Comparison of ENCODE assay signal across 10 mouse cellular contexts in genomic region chr19:24622309-24622708, GRCm38 (mm10). TPM values are rescaled to one million over a fixed set of nuclear protein-coding genes. Genes with fewer than 3 reads are reported as not detected.
DNase-seq lines count a peak whose midpoint lies in the region; ATAC-seq lines count a peak whose summit lies in the region.
"Had no signal": no experiment of that assay in that cellular context is flagged by ENCODE, and none has a peak within 500 bp of the region (broad histone marks: within the 10 kb centered on the region; RNA-seq: fewer than 3 reads in every experiment).

No protein-coding gene starts in this region.

- no peak overlapping the region for H3K4me3 ChIP-seq in hindbrain, embryonic 11.5 days (ENCODE audit: low read depth, low read length)
- H3K4me3 ChIP-seq in hindbrain, embryonic 16.5 days (ENCODE audit: low read length) = no peak overlapping the region
- H3K4me3 ChIP-seq in midbrain, embryonic 11.5 days (ENCODE audit: low read depth, low read length) = no peak overlapping the region
- H3K4me3 ChIP-seq in midbrain, embryonic 16.5 days (ENCODE audit: low read depth, low read length) = no peak overlapping the region
- H3K4me3 ChIP-seq in neural tube, embryonic 13.5 days = no peak overlapping the region
- no peak overlapping the region for H3K4me3 ChIP-seq in neural tube, embryonic 15.5 days (replicated peaks)
- H3K4me3 ChIP-seq: embryonic facial prominence, embryonic 10.5 days; heart, embryonic 13.5 days; hindbrain, embryonic 12.5 days had no signal

- H3K9me3 ChIP-seq in hindbrain, embryonic 11.5 days (ENCODE audit: control insufficient read depth, low read length) = no peaks in the 10 kb centered on the region
- no peaks in the 10 kb centered on the region for H3K9me3 ChIP-seq in hindbrain, embryonic 16.5 days (ENCODE audit: control insufficient read depth, low read length)
- no peaks in the 10 kb centered on the region for H3K9me3 ChIP-seq in midbrain, embryonic 11.5 days (ENCODE audit: control insufficient read depth, low read length)
- H3K9me3 ChIP-seq in midbrain, embryonic 16.5 days (replicated peaks; ENCODE audit: control insufficient read depth, low read length, poor library complexity, severe bottlenecking) = no peaks in the 10 kb centered on the region
- H3K9me3 ChIP-seq in neural tube, embryonic 13.5 days = no peaks in the 10 kb centered on the region
- H3K9me3 ChIP-seq in neural tube, embryonic 15.5 days (replicated peaks) = no peaks in the 10 kb centered on the region
- H3K9me3 ChIP-seq: embryonic facial prominence, embryonic 10.5 days; heart, embryonic 13.5 days; hindbrain, embryonic 12.5 days had no signal

- no peaks in the 10 kb centered on the region for H3K4me1 ChIP-seq in hindbrain, embryonic 11.5 days (replicated peaks; ENCODE audit: control insufficient read depth, insufficient read depth, low read length)
- H3K4me1 ChIP-seq in hindbrain, embryonic 16.5 days (ENCODE audit: control insufficient read depth, insufficient read depth, low read depth, low read length) = no peaks in the 10 kb centered on the region
- no peaks in the 10 kb centered on the region for H3K4me1 ChIP-seq in midbrain, embryonic 11.5 days (ENCODE audit: control insufficient read depth, insufficient read depth, low read length)
- H3K4me1 ChIP-seq in midbrain, embryonic 16.5 days (ENCODE audit: control insufficient read depth, insufficient read depth, low read length) = no peaks in the 10 kb centered on the region
- no peaks in the 10 kb centered on the region for H3K4me1 ChIP-seq in neural tube, embryonic 13.5 days (replicated peaks)
- H3K4me1 ChIP-seq in neural tube, embryonic 15.5 days = no peaks in the 10 kb centered on the region
- H3K4me1 ChIP-seq: embryonic facial prominence, embryonic 10.5 days; heart, embryonic 13.5 days; hindbrain, embryonic 12.5 days had no signal

- 72% methylated on average over 4 of the region's 4 CpGs for WGBS in hindbrain, embryonic 11.5 days
- 76% methylated on average over 4 of the region's 4 CpGs for WGBS in hindbrain, embryonic 16.5 days
- 70% methylated on average over 4 of the region's 4 CpGs for WGBS in midbrain, embryonic 11.5 days
- WGBS in midbrain, embryonic 16.5 days = 72% methylated on average over 4 of the region's 4 CpGs
- WGBS in neural tube, embryonic 13.5 days = 78% methylated on average over 4 of the region's 4 CpGs
- 69% methylated on average over 4 of the region's 4 CpGs for WGBS in neural tube, embryonic 15.5 days

- no peak overlapping the region for H3K9ac ChIP-seq in hindbrain, embryonic 11.5 days (ENCODE audit: low read depth, low read length)
- H3K9ac ChIP-seq in hindbrain, embryonic 16.5 days (ENCODE audit: low read depth, low read length) = no peak overlapping the region
- no peak overlapping the region for H3K9ac ChIP-seq in midbrain, embryonic 11.5 days (ENCODE audit: low read length)
- no peak overlapping the region for H3K9ac ChIP-seq in midbrain, embryonic 16.5 days (ENCODE audit: low read depth, low read length)
- H3K9ac ChIP-seq in neural tube, embryonic 13.5 days = no peak overlapping the region
- H3K9ac ChIP-seq in neural tube, embryonic 15.5 days (replicated peaks) = no peak overlapping the region
- H3K9ac ChIP-seq: forebrain, postnatal 0 days; heart, embryonic 13.5 days; hindbrain, embryonic 12.5 days had no signal

- H3K36me3 ChIP-seq in hindbrain, embryonic 11.5 days (ENCODE audit: control insufficient read depth, insufficient read depth, low read length) = no peaks in the 10 kb centered on the region
- H3K36me3 ChIP-seq in hindbrain, embryonic 16.5 days (ENCODE audit: control insufficient read depth, insufficient read depth, low read length) = no peaks in the 10 kb centered on the region
- no peaks in the 10 kb centered on the region for H3K36me3 ChIP-seq in midbrain, embryonic 11.5 days (ENCODE audit: control insufficient read depth, insufficient read depth, low read length)
- H3K36me3 ChIP-seq in midbrain, embryonic 16.5 days (ENCODE audit: control insufficient read depth, insufficient read depth, low read length) = no peaks in the 10 kb centered on the region
- no peaks in the 10 kb centered on the region for H3K36me3 ChIP-seq in neural tube, embryonic 13.5 days
- H3K36me3 ChIP-seq in neural tube, embryonic 15.5 days = no peaks in the 10 kb centered on the region
- H3K36me3 ChIP-seq: embryonic facial prominence, embryonic 10.5 days; heart, embryonic 13.5 days; hindbrain, embryonic 12.5 days had no signal

- peak; percentile 16 for DNase-seq in hindbrain, embryonic 11.5 days (ENCODE audit: low spot score)
- DNase-seq in midbrain, embryonic 11.5 days (ENCODE audit: low spot score, missing footprints) = peak; percentile 82

- no peak for ATAC-seq in hindbrain, embryonic 11.5 days (ENCODE audit: low FRiP score)
- ATAC-seq in hindbrain, embryonic 16.5 days = no peak
- no peak for ATAC-seq in midbrain, embryonic 11.5 days (ENCODE audit: low FRiP score)
- ATAC-seq in midbrain, embryonic 16.5 days = no peak
- ATAC-seq in neural tube, embryonic 13.5 days (ENCODE audit: low read depth) = peak; percentile 63; the same call in 1 of the 2 replicates
- ATAC-seq in neural tube, embryonic 15.5 days (ENCODE audit: low FRiP score) = no peak

- no peak overlapping the region for H3K4me2 ChIP-seq in hindbrain, embryonic 11.5 days (replicated peaks; ENCODE audit: low read depth, low read length)
- no peak overlapping the region for H3K4me2 ChIP-seq in hindbrain, embryonic 16.5 days (ENCODE audit: low read length)
- H3K4me2 ChIP-seq in midbrain, embryonic 11.5 days = no peak overlapping the region
- H3K4me2 ChIP-seq in midbrain, embryonic 16.5 days (ENCODE audit: low read length) = no peak overlapping the region
- H3K4me2 ChIP-seq in neural tube, embryonic 13.5 days = no peak overlapping the region
- no peak overlapping the region for H3K4me2 ChIP-seq in neural tube, embryonic 15.5 days
- H3K4me2 ChIP-seq: heart, embryonic 13.5 days; hindbrain, embryonic 12.5 days had no signal

- no peak overlapping the region for H3K27ac ChIP-seq in hindbrain, embryonic 11.5 days (ENCODE audit: low read depth, low read length)
- H3K27ac ChIP-seq in hindbrain, embryonic 16.5 days (ENCODE audit: low read depth, low read length) = no peak overlapping the region
- H3K27ac ChIP-seq in midbrain, embryonic 11.5 days (ENCODE audit: low read depth, low read length) = no peak overlapping the region
- no peak overlapping the region for H3K27ac ChIP-seq in midbrain, embryonic 16.5 days (ENCODE audit: low read length)
- no peak overlapping the region for H3K27ac ChIP-seq in neural tube, embryonic 13.5 days (replicated peaks)
- H3K27ac ChIP-seq in neural tube, embryonic 15.5 days (replicated peaks) = no peak overlapping the region
- H3K27ac ChIP-seq: embryonic facial prominence, embryonic 10.5 days; heart, embryonic 13.5 days; hindbrain, embryonic 12.5 days had no signal

- H3K27me3 ChIP-seq in hindbrain, embryonic 11.5 days (ENCODE audit: control insufficient read depth, insufficient read depth, low read length) = no peaks in the 10 kb centered on the region
- H3K27me3 ChIP-seq in hindbrain, embryonic 16.5 days (replicated peaks; ENCODE audit: control insufficient read depth, insufficient read depth, low read length) = no peaks in the 10 kb centered on the region
- no peaks in the 10 kb centered on the region for H3K27me3 ChIP-seq in midbrain, embryonic 11.5 days (ENCODE audit: control insufficient read depth, insufficient read depth, low read length)
- no peaks in the 10 kb centered on the region for H3K27me3 ChIP-seq in midbrain, embryonic 16.5 days (ENCODE audit: control insufficient read depth, insufficient read depth, low read depth, low read length)
- H3K27me3 ChIP-seq in neural tube, embryonic 13.5 days = no peaks in the 10 kb centered on the region
- H3K27me3 ChIP-seq in neural tube, embryonic 15.5 days (replicated peaks) = no peaks in the 10 kb centered on the region
- H3K27me3 ChIP-seq: heart, embryonic 13.5 days; hindbrain, embryonic 12.5 days had no signal

RNA-seq across cellular contexts. Expression of gene Tmem252, which starts 51.5 kb away (rescaled TPM):
- 0.57 and 0.88 TPM in 2 replicates for polyA plus RNA-seq in hindbrain, embryonic 11.5 days (2014; fragmentation: Nextera tagmentation; extraction: Ambion mirVana)
- polyA plus RNA-seq in hindbrain, embryonic 16.5 days (2015; fragmentation: Nextera tagmentation; extraction: Ambion mirVana) = 2.1 and 2.4 TPM in 2 replicates
- polyA plus RNA-seq in midbrain, embryonic 11.5 days (2014; fragmentation: Nextera tagmentation; extraction: Ambion mirVana) = 0.29 and 0.58 TPM in 2 replicates
- 1.3 and 1.4 TPM in 2 replicates for polyA plus RNA-seq in midbrain, embryonic 16.5 days (2015; fragmentation: Nextera tagmentation; extraction: Ambion mirVana)
- 1.5 and 2.2 TPM in 2 replicates for polyA plus RNA-seq in neural tube, embryonic 13.5 days (2015; fragmentation: Nextera tagmentation; extraction: Ambion mirVana)
- polyA plus RNA-seq in neural tube, embryonic 15.5 days (2015; fragmentation: Nextera tagmentation; extraction: Ambion mirVana) = 2.4 and 3.6 TPM in 2 replicates
